Mouse (Mus musculus) liver, postnatal 0 days (tissue): Measurements from ENCODE around the gene Sync.

Experiments used
- CTCF ChIP-seq: sonication (generic); IDR thresholded peaks from 2 replicates; pipeline ENCODE4 v1.5.1; 2016; ENCODE audit warnings: antibody characterized with exemption, low read depth
- EP300 ChIP-seq: IDR thresholded peaks from 2 replicates; pipeline ENCODE4 v1.6.1; 2016; ENCODE audit warnings: antibody characterized with exemption, low read depth, mild to moderate bottlenecking

DNA sequence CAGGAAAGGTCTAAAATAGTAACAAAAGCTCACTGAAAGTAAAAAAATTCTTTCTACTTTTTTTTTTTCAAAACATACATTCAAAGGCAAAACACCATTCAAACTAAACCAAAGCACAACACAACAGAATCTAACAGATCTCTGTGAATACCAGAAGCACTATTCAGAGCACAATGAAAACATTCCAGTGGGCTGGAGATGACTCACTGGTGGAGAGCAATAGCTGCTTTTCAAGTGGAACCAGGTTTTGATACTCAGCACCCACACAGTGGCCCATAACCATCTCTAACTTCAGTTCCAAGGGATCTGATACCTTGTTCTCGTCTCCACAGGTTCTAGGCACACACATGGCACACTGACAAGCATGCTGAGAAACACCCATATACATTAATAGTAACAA lies 37.3 kb downstream of the Sync start:
- TF ChIP-seq CTCF (no peak), EP300 (no peak)
